Mouse (Mus musculus): ENCODE results near the gene Yy1.
"Not testable (repeated sequence)": the region's sequence is repeated elsewhere in the genome, so short reads cannot be mapped to it uniquely, and the experiment has no call there.

Gene Yy1

GRCm38 (mm10) chr12:108826282-108826957 lies 33.6 kb downstream of the Yy1 start:
- DNase-seq (ENCODE audit: low read depth, low spot score): no peak

DNA sequence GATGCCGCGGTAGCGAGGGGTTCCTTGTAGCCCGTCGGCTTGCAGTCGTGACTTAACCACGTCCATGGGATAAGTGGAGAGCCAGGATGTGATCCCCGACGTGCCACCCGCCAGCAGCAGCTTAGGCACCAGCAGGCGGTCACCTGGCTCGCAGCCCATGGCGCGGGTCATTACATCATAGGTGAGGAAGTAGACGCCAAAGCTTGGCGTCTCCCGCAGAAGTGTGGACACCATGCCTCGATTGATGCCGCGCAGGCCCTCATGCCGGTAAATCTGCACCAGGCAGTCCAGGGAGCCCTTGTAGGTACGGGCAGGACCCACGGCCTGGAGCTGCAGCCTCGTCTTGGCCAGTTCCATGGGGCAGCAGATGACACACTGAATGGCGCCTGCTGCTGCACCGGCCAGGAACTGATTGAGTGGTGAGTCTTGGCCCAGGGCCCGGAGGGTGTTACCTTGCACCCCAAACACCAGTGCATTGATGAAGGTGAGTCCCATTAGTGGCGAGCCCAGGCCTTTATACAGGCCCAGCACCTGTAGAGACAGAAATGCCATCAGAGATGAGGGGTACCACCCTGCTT lies 34.3 kb downstream of the Yy1 start:
- DNase-seq (ENCODE audit: low read depth, low spot score): no peak

DNA sequence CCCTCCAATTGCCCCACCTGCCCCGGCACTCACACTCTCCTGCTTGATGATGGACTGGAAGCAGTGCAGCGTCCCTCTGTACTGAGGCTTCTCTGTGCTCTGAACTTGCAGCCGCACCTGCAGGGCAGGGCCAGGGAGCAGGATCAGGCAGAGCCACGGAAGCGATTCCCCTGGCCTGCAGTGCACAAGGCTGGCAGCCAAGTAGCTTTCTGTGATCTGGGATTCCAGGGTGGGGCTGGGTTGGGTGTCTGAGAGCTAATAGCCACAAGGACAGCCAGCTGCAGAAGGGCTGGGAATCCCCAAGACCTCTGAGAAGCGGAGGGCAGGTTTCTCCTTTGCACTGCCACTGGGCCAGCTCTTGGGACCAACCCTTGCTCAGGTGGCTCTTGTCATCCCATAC lies 34.9 kb downstream of the Yy1 start:
- no peak for DNase-seq (ENCODE audit: low read depth, low spot score)

DNA sequence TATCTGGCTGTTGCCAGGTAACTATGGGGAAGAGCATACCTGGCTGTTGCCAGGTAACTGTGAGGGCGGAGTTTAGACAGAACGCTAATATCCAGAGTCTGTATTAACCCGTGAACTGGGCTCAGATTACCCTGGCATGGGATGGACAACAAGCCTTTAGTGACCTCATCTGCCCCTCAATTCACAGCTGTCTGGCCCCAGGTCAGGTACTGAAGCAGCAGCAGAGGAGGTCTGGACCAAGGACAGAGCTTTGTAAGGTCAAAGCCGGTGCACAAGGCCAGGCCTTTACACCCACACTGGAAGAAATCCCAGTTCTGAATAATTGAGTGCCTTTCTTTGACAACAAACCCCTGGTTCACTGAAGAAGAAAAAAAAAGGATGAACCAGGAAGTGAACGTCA lies 36.9 kb downstream of the Yy1 start:
- no peak for DNase-seq (ENCODE audit: low read depth, low spot score)

DNA sequence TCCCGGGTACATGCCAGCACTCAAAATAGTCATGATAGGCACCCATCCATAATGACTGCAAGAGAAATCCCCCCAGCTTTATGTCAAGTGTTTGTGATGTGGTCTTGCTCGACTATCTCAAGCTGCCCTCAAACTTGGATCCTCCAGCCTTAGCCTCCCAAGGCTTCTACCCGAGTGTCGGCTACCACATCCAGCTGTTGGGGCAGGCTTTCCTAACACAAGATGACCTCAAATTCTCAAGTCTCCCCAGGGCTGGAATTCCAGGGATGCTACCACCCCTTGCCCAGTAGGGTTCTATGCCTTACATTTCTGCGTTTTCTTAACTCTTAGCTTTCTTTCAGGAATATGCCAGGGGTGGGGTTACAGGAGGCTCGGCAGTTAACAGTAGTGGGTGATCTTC lies 37.6 kb downstream of the Yy1 start:
- DNase-seq (ENCODE audit: low read depth, low spot score): no peak

- no peak for DNase-seq (ENCODE audit: low read depth, low spot score)
Measured at GRCm38 (mm10) chr12:108831966-108832643, 39.3 kb downstream of the Yy1 start.

DNA sequence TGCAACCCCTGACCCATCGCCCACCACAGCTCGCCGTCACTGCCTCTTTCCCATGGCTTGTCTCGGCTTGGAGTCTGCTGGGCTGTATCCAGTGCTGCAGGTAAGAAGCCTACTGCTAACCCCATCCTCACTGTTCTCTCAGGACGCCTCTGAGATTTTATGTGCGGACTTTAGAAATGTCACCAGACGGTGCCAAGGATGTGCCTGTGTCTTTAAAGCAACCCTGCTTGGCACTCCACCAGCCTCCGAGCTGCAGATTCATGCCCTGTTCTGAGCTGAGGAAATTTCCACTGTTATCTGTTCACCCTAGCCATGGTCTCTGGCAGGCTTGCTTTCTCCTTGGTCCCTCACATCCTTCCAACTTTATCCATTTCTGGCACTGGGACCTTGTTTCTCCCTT lies 40.1 kb downstream of the Yy1 start:
- no peak for DNase-seq (ENCODE audit: low read depth, low spot score)

GRCm38 (mm10) chr12:108833408-108833807 lies 40.6 kb downstream of the Yy1 start:
- no peak for DNase-seq (ENCODE audit: low read depth, low spot score)

- no peak for DNase-seq (ENCODE audit: low read depth, low spot score)
Measured at GRCm38 (mm10) chr12:108834337-108834736, 41.6 kb downstream of the Yy1 start.

- no peak for DNase-seq (ENCODE audit: low read depth, low spot score)
Measured at GRCm38 (mm10) chr12:108834786-108835185, 42.0 kb downstream of the Yy1 start.

GRCm38 (mm10) chr12:108835208-108835839 lies 42.6 kb downstream of the Yy1 start:
- no peak for DNase-seq (ENCODE audit: low read depth, low spot score)

DNA sequence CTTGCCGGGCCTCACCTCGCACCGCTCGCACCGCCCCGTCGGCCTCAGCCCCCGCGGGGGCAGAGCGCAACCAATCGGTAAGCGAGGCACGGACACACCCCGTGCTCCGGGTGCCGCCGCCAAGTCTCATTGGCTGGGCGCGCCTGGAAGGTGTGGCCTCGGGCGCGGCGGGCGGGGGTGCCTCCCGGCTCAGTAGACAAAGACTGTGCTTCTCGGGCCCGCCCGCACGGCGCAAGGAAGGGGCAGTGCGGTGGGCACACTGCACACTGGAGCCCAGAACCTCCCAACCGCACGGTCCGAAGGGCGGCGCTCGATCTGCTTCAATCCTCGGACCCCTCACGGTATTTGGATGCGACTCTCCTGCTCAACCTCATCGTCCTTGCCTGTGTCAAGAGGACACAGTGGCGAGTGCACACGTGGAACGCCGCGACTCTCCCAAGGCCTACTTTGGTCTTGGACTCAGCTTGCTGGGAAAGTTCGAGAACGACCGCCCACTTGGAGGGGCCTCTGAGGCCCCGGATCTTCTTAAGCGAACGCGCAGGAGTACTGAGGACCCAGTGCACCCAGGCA lies 43.2 kb downstream of the Yy1 start, which contains the start of the genes Slc25a29 and Slc25a47:
TSS of gene Slc25a29 (minus strand) at position 44 of the 570 bp plus-strand sequence.
TSS of gene Slc25a47 (plus strand) at position 207 of the 570 bp plus-strand sequence.
- peak; percentile 82 for DNase-seq (ENCODE audit: low read depth, low spot score)

- no peak for DNase-seq (ENCODE audit: low read depth, low spot score)
Measured at GRCm38 (mm10) chr12:108836722-108837121, 43.9 kb downstream of the Yy1 start.

DNA sequence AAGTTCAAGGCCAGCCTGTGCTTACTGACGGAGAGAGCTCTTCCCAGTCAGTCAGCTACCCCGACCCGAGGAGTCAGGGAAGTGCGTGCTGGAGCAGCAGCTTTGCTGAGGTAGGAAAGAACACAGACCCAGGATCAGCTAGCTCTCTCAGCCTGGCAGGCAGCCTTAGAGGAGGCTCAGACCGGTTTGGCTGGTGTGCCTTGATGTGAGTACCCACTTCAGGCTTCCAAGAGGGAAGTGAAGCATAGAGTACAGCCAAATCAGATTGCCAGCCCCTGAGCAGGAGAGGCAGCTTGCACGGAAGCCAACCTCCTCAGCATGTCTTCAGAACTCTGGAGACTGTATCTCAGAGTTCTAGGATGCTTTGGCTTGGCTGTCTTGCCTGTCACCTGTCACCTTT lies 48.4 kb downstream of the Yy1 start:
- no peak for DNase-seq (ENCODE audit: low read depth, low spot score)

GRCm38 (mm10) chr12:108842663-108843062 lies 49.9 kb downstream of the Yy1 start:
- DNase-seq (ENCODE audit: low read depth, low spot score): no peak

DNA sequence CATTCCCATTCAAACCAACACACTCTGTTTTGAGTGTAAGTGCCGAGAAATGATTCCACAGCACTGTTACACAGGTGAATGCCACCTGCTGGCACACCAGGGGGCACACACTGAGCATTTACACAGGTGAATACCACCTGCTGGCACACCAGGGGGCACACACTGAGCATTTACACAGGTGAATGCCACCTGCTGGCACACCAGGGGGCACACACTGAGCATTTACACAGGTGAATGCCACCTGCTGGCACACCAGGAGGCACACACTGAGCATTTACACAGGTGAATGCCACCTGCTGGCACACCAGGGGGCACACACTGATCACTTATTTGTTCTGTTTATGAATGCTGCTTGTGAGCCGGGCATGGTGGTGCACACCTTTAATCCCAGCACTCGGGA lies 55.3 kb downstream of the Yy1 start:
- not testable (repeated sequence) for DNase-seq (ENCODE audit: low read depth, low spot score)

GRCm38 (mm10) chr12:108849488-108850022 lies 56.8 kb downstream of the Yy1 start:
- DNase-seq (ENCODE audit: low read depth, low spot score): no peak

DNA sequence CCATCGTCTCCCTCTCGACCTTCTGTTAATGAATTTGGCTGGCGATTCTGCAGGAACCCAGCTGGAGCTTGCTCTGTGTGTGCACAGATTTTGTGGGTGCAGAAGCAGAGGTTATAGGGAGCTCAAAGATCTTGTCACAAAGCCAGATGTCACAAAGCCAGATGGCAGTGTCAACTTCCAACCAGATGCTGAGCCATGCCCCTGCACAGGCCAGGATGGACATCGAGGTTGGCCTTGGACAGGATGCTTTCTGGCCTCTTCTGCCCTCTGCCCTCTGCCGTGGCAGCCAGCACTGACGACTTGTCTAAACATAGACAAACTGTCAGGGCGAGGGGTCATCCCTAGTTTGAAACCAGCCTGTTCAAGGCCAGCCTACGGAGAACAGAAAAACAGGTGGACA lies 57.4 kb downstream of the Yy1 start:
- no peak for DNase-seq (ENCODE audit: low read depth, low spot score)

GRCm38 (mm10) chr12:108850886-108851285 lies 58.1 kb downstream of the Yy1 start:
- DNase-seq (ENCODE audit: low read depth, low spot score): no peak

- DNase-seq (ENCODE audit: low read depth, low spot score): no peak
Measured at GRCm38 (mm10) chr12:108852822-108853221, 60.0 kb downstream of the Yy1 start.

DNA sequence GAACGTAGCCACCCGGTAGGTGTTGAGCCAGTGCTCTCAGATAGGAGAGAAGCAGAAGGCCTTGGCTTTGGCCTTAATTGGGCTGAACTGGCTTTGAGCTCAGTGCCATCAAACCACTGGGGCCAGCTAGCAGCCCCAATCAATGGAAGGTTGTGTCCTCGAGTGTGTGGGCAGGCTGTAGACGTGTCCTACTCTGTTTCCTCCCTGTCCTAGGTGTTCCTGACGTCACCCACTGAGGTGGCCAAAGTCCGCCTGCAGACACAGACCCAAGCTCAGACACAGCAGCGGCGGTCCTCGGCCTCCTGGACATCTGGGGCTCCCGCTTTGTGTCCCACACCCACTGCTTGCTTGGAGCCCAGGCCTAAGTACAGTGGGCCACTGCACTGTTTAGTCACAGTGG lies 62.3 kb downstream of the Yy1 start:
- no peak for DNase-seq (ENCODE audit: low read depth, low spot score)

DNA sequence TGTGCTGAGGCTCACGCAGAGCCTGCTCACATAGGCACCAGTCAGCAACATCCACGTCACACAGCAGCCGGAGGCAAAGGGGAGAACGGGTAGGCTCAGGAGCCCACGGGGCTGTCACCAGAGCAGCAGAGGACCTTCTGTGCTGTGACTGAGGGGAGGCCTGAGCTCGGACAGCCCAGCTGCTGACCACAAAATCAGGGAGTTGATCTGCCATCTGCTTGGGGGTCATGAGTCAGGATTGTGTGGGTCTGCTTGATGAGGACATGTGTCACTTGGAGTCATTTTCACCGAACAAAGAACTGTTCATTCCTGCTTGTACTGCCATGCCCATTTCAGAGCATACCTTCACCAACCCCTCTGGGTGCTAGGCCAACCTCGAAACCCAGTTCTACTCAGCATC lies 63.4 kb downstream of the Yy1 start:
- DNase-seq (ENCODE audit: low read depth, low spot score): no peak

Data from c-Kit-negative CD71-positive TER-119-positive erythroid progenitor cells, embryonic 14.5 days (primary cell).